Mouse (Mus musculus): ENCODE measurements around the gene Crx. TPM values are rescaled to one million over a fixed set of nuclear protein-coding genes. Genes with fewer than 3 reads are reported as not detected.
"Not testable (repeated sequence)": the region's sequence is repeated elsewhere in the genome, so short reads cannot be mapped to it uniquely, and the experiment has no call there.

Gene Crx
- polyA plus RNA-seq (2011; ENCODE audit: insufficient read depth, insufficient read length, low replicate concordance, missing spikeins), result not detected in 2 replicates

- WGBS, result 43% methylated on average over 4 of the region's 4 CpGs
- no peak within 1 kb of the TSS for H3K4me3 ChIP-seq (replicated peaks; ENCODE audit: control insufficient read depth, low read depth, low read length)
- H3K27ac ChIP-seq (ENCODE audit: control insufficient read depth, insufficient read depth, low read depth, low read length, poor library complexity), result no peak within 1 kb of the TSS
- H3K4me1 ChIP-seq (ENCODE audit: control insufficient read depth, insufficient read depth, low read length), result no peaks in the 10 kb centered on the region
- TF ChIP-seq CTCF (IDR thresholded peaks at IDR 0.05; ENCODE audit: control insufficient read depth, insufficient read depth, low read length) (no peak), POLR2A (IDR thresholded peaks at IDR 0.05; ENCODE audit: borderline replicate concordance, control insufficient read depth, low read depth, low read length) (no peak)
Measured at GRCm38 (mm10) chr7:15879756-15880155, at the start of gene Crx. TSS of gene Crx (minus strand) at chr7:15879968.

DNA sequence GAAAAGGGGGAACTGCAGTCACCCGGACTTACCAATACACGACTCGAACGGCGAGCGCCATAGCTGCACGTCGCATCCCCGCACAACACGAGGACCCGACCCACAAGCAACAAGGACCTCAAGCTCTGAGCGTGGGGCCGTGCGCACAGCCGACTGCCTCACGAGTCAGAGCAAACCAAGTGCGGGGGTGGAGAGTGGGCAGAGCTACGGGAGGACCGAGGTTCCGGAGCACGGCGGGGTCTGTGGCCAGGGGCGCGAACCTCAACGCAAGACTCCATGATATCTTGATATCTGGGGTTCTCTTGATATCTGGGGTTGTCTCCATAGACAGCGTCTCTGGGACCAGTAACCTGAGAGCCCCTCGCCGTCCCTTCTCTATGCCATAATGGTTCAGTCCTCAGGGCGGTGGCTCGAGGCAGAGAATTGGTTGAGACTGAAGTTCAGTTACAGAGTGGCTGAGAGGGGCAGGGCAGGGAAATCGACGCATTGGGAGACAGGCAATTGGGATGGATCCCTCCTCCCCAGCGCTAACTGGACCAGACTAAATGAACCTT is 42.5 kb upstream of the Crx start, which contains the start of gene Selenow:
Gene Selenow (minus strand): TSS at position 183 of the 554 bp plus-strand sequence.
- TF ChIP-seq CTCF (IDR thresholded peaks at IDR 0.05; ENCODE audit: control insufficient read depth, insufficient read depth, low read length), result no peak
- TF ChIP-seq POLR2A (IDR thresholded peaks at IDR 0.05; ENCODE audit: borderline replicate concordance, control insufficient read depth, low read depth, low read length), result peak; percentile 87; the same call in 1 of the 2 replicates
- H3K27ac ChIP-seq (ENCODE audit: control insufficient read depth, insufficient read depth, low read depth, low read length, poor library complexity), result peak within 1 kb of the TSS; percentile 70
- under 1% methylated on average over 33 of the region's 33 CpGs for WGBS

GRCm38 (mm10) chr7:15921796-15922195 is 42.0 kb upstream of the Crx start:
- under 1% methylated on average over 10 of the region's 10 CpGs for WGBS
- TF ChIP-seq CTCF (IDR thresholded peaks at IDR 0.05; ENCODE audit: control insufficient read depth, insufficient read depth, low read length), result no peak
- TF ChIP-seq POLR2A (IDR thresholded peaks at IDR 0.05; ENCODE audit: borderline replicate concordance, control insufficient read depth, low read depth, low read length), result no peak

More for the DNA sequence above, 42.5 kb upstream of the Crx start, which contains the start of gene Selenow:
- Histone ChIP-seq H3K4me1 (ENCODE audit: control insufficient read depth, insufficient read depth, low read length) (peaks cover 3% of the 10 kb centered on the region; the same call in 1 of the 2 replicates), H3K4me3 (replicated peaks; ENCODE audit: control insufficient read depth, low read depth, low read length) (peak within 1 kb of the TSS; percentile 76)

DNA sequence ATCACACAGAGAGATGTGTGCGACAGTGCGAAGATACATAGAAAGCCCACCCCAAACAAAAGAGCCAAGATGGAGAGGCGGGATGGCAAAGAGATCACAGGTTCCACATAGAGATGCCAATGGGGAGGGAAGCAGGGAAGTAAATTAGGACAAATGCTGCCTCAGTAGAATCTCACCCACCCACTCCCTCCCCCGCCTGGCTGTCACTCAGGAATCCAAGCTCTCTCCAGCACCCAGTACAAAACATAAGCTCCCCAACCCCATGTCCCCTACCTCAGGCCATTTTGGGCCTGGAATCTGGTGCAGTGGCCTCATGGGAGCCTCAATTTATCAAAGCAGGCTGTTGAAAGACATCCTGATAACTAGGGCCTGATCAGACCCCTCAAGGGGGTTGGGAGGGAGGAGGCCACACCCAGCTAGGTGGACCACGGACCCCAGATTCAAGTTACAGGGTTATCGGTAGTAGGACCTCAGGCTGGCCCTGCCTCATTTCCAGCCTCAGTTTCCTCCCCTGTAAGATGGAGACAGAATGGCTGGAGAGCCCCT is 41.0 kb upstream of the Crx start:
- no peak overlapping the region for H3K27ac ChIP-seq (ENCODE audit: control insufficient read depth, insufficient read depth, low read depth, low read length, poor library complexity)

More at GRCm38 (mm10) chr7:15921796-15922195, 42.0 kb upstream of the Crx start:
- peak overlapping the region; percentile 76 for H3K4me3 ChIP-seq (replicated peaks; ENCODE audit: control insufficient read depth, low read depth, low read length)
- H3K27ac ChIP-seq (ENCODE audit: control insufficient read depth, insufficient read depth, low read depth, low read length, poor library complexity), result peak overlapping the region; percentile 70; the same call in 1 of the 2 replicates
- H3K4me1 ChIP-seq (ENCODE audit: control insufficient read depth, insufficient read depth, low read length), result peaks cover 3% of the 10 kb centered on the region; the same call in 1 of the 2 replicates

DNA sequence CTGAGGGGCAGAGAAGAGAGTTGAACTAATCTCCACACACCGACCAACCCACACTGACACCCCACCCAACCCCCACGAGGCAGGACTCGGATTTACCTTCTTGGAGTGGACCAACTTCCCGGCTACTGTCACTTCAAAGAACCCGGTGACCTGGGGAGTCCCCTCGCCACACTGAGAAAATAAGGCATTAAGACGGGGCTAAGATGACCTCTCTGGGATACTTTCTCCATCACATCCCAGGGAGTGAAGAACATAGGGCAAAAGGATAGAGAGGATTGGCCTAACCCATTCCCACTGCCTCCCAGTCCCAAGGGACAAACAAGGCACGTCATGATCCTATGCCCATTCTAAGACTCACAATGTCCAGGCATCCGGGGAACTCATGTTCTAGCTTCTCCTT is 40.2 kb upstream of the Crx start:
- no peak overlapping the region for H3K4me3 ChIP-seq (replicated peaks; ENCODE audit: control insufficient read depth, low read depth, low read length)
- no peak overlapping the region for H3K27ac ChIP-seq (ENCODE audit: control insufficient read depth, insufficient read depth, low read depth, low read length, poor library complexity)
- 85% methylated on average over 9 of the region's 9 CpGs for WGBS

More for the DNA sequence above, 41.0 kb upstream of the Crx start:
- TF ChIP-seq CTCF (IDR thresholded peaks at IDR 0.05; ENCODE audit: control insufficient read depth, insufficient read depth, low read length) (no peak), POLR2A (IDR thresholded peaks at IDR 0.05; ENCODE audit: borderline replicate concordance, control insufficient read depth, low read depth, low read length) (no peak)
- WGBS, result 80% methylated on average over 6 of the region's 6 CpGs
- Histone ChIP-seq H3K4me3 (replicated peaks; ENCODE audit: control insufficient read depth, low read depth, low read length) (no peak overlapping the region), H3K4me1 (ENCODE audit: control insufficient read depth, insufficient read depth, low read length) (peaks cover 3% of the 10 kb centered on the region; the same call in 1 of the 2 replicates)

GRCm38 (mm10) chr7:15918371-15918770 is 38.6 kb upstream of the Crx start:
- TF ChIP-seq CTCF (IDR thresholded peaks at IDR 0.05; ENCODE audit: control insufficient read depth, insufficient read depth, low read length), result no peak
- no peak for TF ChIP-seq POLR2A (IDR thresholded peaks at IDR 0.05; ENCODE audit: borderline replicate concordance, control insufficient read depth, low read depth, low read length)
- no peak overlapping the region for H3K4me3 ChIP-seq (replicated peaks; ENCODE audit: control insufficient read depth, low read depth, low read length)
- no peak overlapping the region for H3K27ac ChIP-seq (ENCODE audit: control insufficient read depth, insufficient read depth, low read depth, low read length, poor library complexity)
- H3K4me1 ChIP-seq (ENCODE audit: control insufficient read depth, insufficient read depth, low read length), result peaks cover 3% of the 10 kb centered on the region

More for the DNA sequence above, 40.2 kb upstream of the Crx start:
- no peak for TF ChIP-seq POLR2A (IDR thresholded peaks at IDR 0.05; ENCODE audit: borderline replicate concordance, control insufficient read depth, low read depth, low read length)
- TF ChIP-seq CTCF (IDR thresholded peaks at IDR 0.05; ENCODE audit: control insufficient read depth, insufficient read depth, low read length), result no peak
- H3K4me1 ChIP-seq (ENCODE audit: control insufficient read depth, insufficient read depth, low read length), result peaks cover 3% of the 10 kb centered on the region; the same call in 1 of the 2 replicates

DNA sequence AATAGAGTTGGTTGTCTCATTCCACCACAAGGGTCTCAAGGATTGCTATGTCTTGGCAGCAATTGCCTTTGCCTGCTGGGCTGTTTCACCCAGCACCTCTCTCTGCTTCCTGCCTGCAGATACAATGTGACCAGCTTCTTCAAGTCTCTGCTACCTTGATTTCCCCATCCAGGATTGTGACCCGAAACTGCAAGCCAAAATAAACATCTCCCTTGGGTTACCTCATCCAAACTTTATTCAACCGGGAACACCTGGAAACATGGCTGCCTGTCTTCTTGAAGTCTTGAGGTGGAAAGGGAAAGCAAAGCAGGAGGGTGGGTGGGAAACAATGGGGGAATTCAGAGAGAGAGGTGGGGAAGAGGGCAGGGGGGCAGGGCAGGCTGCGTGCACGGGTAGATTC is 37.2 kb upstream of the Crx start:
- 74% methylated on average over 4 of the region's 4 CpGs for WGBS
- Histone ChIP-seq H3K4me1 (ENCODE audit: control insufficient read depth, insufficient read depth, low read length) (no peaks in the 10 kb centered on the region; the same call in 1 of the 2 replicates), H3K4me3 (replicated peaks; ENCODE audit: control insufficient read depth, low read depth, low read length) (no peak overlapping the region), H3K27ac (ENCODE audit: control insufficient read depth, insufficient read depth, low read depth, low read length, poor library complexity) (no peak overlapping the region)
- no peak for TF ChIP-seq CTCF (IDR thresholded peaks at IDR 0.05; ENCODE audit: control insufficient read depth, insufficient read depth, low read length)
- no peak for TF ChIP-seq POLR2A (IDR thresholded peaks at IDR 0.05; ENCODE audit: borderline replicate concordance, control insufficient read depth, low read depth, low read length)

DNA sequence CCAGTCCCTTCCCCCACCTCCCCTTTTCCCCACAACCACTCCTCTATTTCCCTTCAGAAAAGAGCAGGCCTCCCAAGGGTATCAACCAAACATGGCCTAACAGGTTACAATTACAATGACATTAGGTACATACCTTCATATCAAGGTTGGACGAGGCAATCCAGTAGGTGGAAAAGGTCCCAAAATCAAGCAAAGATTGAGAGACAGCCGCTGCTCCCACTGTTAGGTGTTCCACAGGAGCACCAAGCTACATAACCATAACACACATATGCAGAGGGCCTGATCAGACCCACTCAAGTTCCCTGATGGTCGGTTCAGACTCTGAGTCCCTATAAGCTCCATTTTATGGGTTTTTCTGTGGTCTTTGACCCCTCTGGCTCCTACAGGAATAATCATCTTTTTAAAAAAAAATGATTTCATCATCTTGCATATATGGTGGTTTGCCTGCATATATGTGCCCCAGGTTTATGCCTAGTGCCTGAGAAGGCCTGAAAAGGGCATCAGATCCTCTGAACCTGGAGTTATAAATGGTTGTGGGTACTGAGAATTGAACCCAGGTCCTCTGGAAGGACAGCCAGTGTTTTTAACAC is 36.5 kb upstream of the Crx start:
- TF ChIP-seq CTCF (IDR thresholded peaks at IDR 0.05; ENCODE audit: control insufficient read depth, insufficient read depth, low read length) (no peak), POLR2A (IDR thresholded peaks at IDR 0.05; ENCODE audit: borderline replicate concordance, control insufficient read depth, low read depth, low read length) (no peak)
- Histone ChIP-seq H3K4me1 (ENCODE audit: control insufficient read depth, insufficient read depth, low read length) (no peaks in the 10 kb centered on the region; the same call in 1 of the 2 replicates), H3K27ac (ENCODE audit: control insufficient read depth, insufficient read depth, low read depth, low read length, poor library complexity) (no peak overlapping the region), H3K4me3 (replicated peaks; ENCODE audit: control insufficient read depth, low read depth, low read length) (no peak overlapping the region)
- WGBS, result 74% methylated on average over 3 of the region's 3 CpGs

GRCm38 (mm10) chr7:15915695-15916094 is 35.9 kb upstream of the Crx start:
- 82% methylated on average over 4 of the region's 4 CpGs for WGBS
- H3K4me1 ChIP-seq (ENCODE audit: control insufficient read depth, insufficient read depth, low read length); H3K4me3 ChIP-seq (replicated peaks; ENCODE audit: control insufficient read depth, low read depth, low read length); H3K27ac ChIP-seq (ENCODE audit: control insufficient read depth, insufficient read depth, low read depth, low read length, poor library complexity): not testable (repeated sequence)
